Comparison of ENCODE assay signal across 14 mouse cellular contexts in genomic region chr7:110619086-110619611, GRCm38 (mm10). TPM values are rescaled to one million over a fixed set of nuclear protein-coding genes. Genes with fewer than 3 reads are reported as not detected.
DNase-seq lines count a peak whose midpoint lies in the region; ATAC-seq and TF ChIP-seq lines count a peak whose summit lies in the region.
"Had no signal": no experiment of that assay in that cellular context is flagged by ENCODE, and none has a peak within 500 bp of the region (broad histone marks: within the 10 kb centered on the region; RNA-seq: fewer than 3 reads in every experiment).

No protein-coding gene starts in this region.

- ATAC-seq in intestine, embryonic 16.5 days = no peak
- no peak for ATAC-seq in intestine, embryonic 15.5 days
- peak; percentile 57 for ATAC-seq in heart, embryonic 14.5 days (ENCODE audit: insufficient number of reproducible peaks, insufficient read depth, low FRiP score, low read depth)
- ATAC-seq in megakaryocyte progenitor cell, adult 5-6 weeks (replicated peaks; ENCODE audit: poor library complexity) = peak; percentile 82
- ATAC-seq: forebrain, embryonic 16.5 days had no signal

- no peak overlapping the region for H3K27ac ChIP-seq in intestine, embryonic 16.5 days (ENCODE audit: low read length)
- no peak overlapping the region for H3K27ac ChIP-seq in intestine, embryonic 15.5 days
- no peak overlapping the region for H3K27ac ChIP-seq in MEL (ENCODE audit: control insufficient read depth, low read depth, low read length)
- peak overlapping the region; percentile 91 to 95 for H3K27ac ChIP-seq in heart, embryonic 14.5 days (replicated peaks in 1 of 2; ENCODE audit: control insufficient read depth in 1 of 2, insufficient read depth in 1 of 2, low read depth in 2 of 2, low read length in 2 of 2)
- H3K27ac ChIP-seq: kidney, postnatal 0 days; liver, embryonic 15.5 days; midbrain, embryonic 10.5 days; neural tube, embryonic 12.5 days had no signal

- no peak overlapping the region for H3K4me2 ChIP-seq in intestine, embryonic 16.5 days (ENCODE audit: low read depth, low read length)
- no peak overlapping the region for H3K4me2 ChIP-seq in intestine, embryonic 15.5 days (replicated peaks)
- peak overlapping the region; percentile 55 for H3K4me2 ChIP-seq in heart, embryonic 14.5 days (ENCODE audit: low read length)
- H3K4me2 ChIP-seq: liver, embryonic 15.5 days; neural tube, embryonic 12.5 days had no signal

- H3K79me2 ChIP-seq in MEL (ENCODE audit: control insufficient read depth, insufficient read depth, low read length, poor library complexity) = no peaks in the 10 kb centered on the region; the same call in 1 of the 2 replicates

- H3K36me3 ChIP-seq in intestine, embryonic 16.5 days (ENCODE audit: control insufficient read depth, insufficient read depth, low read length) = no peaks in the 10 kb centered on the region
- no peaks in the 10 kb centered on the region for H3K36me3 ChIP-seq in intestine, embryonic 15.5 days
- H3K36me3 ChIP-seq in MEL (ENCODE audit: control insufficient read depth in 1 of 2, insufficient read depth in 2 of 2, low read length in 2 of 2) = no peaks in the 10 kb centered on the region
- no peaks in the 10 kb centered on the region for H3K36me3 ChIP-seq in heart, embryonic 14.5 days (ENCODE audit: control insufficient read depth, insufficient read depth, low read length)
- H3K36me3 ChIP-seq: liver, embryonic 15.5 days; midbrain, embryonic 10.5 days; neural tube, embryonic 12.5 days had no signal

- 25% methylated on average over 9 of the region's 9 CpGs for WGBS in intestine, embryonic 16.5 days
- WGBS in intestine, embryonic 15.5 days = 28% methylated on average over 9 of the region's 9 CpGs
- WGBS in heart, embryonic 14.5 days = 6% methylated on average over 9 of the region's 9 CpGs

- peaks cover 16% of the 10 kb centered on the region for H3K4me1 ChIP-seq in intestine, embryonic 16.5 days (ENCODE audit: control insufficient read depth, insufficient read depth, low read length)
- peaks cover 8% of the 10 kb centered on the region for H3K4me1 ChIP-seq in intestine, embryonic 15.5 days (replicated peaks)
- no peaks in the 10 kb centered on the region; a peak in 1 of 4 replicates for H3K4me1 ChIP-seq in MEL (ENCODE audit: control insufficient read depth in 1 of 2, insufficient read depth in 2 of 2, low read length in 2 of 2)
- peaks cover 16 to 21% of the 10 kb centered on the region in 2 experiments for H3K4me1 ChIP-seq in heart, embryonic 14.5 days (ENCODE audit: control insufficient read depth in 2 of 2, insufficient read depth in 2 of 2, low read length in 2 of 2)

- no peaks in the 10 kb centered on the region for H3K27me3 ChIP-seq in intestine, embryonic 16.5 days (replicated peaks; ENCODE audit: control insufficient read depth, insufficient read depth, low read length)
- H3K27me3 ChIP-seq in intestine, embryonic 15.5 days (replicated peaks) = no peaks in the 10 kb centered on the region
- H3K27me3 ChIP-seq in MEL (ENCODE audit: control insufficient read depth in 1 of 2, insufficient read depth in 2 of 2, low read length in 2 of 2) = peaks cover 1 to 4% of the 10 kb centered on the region in 2 experiments; a peak in 3 of 4 replicates
- H3K27me3 ChIP-seq in heart, embryonic 14.5 days (ENCODE audit: control insufficient read depth, insufficient read depth, low read length) = no peaks in the 10 kb centered on the region; the same call in 1 of the 2 replicates

- H3K4me3 ChIP-seq in intestine, embryonic 16.5 days (ENCODE audit: low read length) = no peak overlapping the region
- no peak overlapping the region for H3K4me3 ChIP-seq in intestine, embryonic 15.5 days (replicated peaks)
- H3K4me3 ChIP-seq in MEL (ENCODE audit: control insufficient read depth in 1 of 2, insufficient read depth in 1 of 2, low read depth in 2 of 2, low read length in 2 of 2) = no peak overlapping the region
- peak overlapping the region in 1 of 2 experiments; percentile 4; a peak in 1 of 4 replicates for H3K4me3 ChIP-seq in heart, embryonic 14.5 days (ENCODE audit: control insufficient read depth in 1 of 2, insufficient read depth in 1 of 2, low read depth in 1 of 2, low read length in 2 of 2)
- H3K4me3 ChIP-seq: liver, embryonic 15.5 days; midbrain, embryonic 10.5 days; neural tube, embryonic 12.5 days had no signal

- no peak for TF ChIP-seq POLR2A in MEL (IDR thresholded peaks at IDR 0.05; ENCODE audit: control insufficient read depth in 1 of 2, insufficient read depth in 1 of 2, low read depth in 1 of 2, low read length in 2 of 2, poor library complexity in 1 of 2)

- H3K9ac ChIP-seq in intestine, embryonic 16.5 days (ENCODE audit: low read depth, low read length) = 0 out of 2 replicates have a peak overlapping the region, but pooled peaks have one; percentile 24
- no peak overlapping the region for H3K9ac ChIP-seq in intestine, embryonic 15.5 days
- no peak overlapping the region for H3K9ac ChIP-seq in MEL (ENCODE audit: control insufficient read depth, low read depth, low read length, poor library complexity, severe bottlenecking)
- peak overlapping the region; percentile 57 for H3K9ac ChIP-seq in heart, embryonic 14.5 days (ENCODE audit: low read length)
- H3K9ac ChIP-seq: liver, embryonic 15.5 days; neural tube, embryonic 12.5 days had no signal

- no peak for TF ChIP-seq RAD21 in MEL (IDR thresholded peaks at IDR 0.05; ENCODE audit: low read depth, low read length)

- no peak for TF ChIP-seq CTCF in MEL (IDR thresholded peaks at IDR 0.05 in 2 of 3, conservative IDR thresholded peaks at IDR 0.05 in 1 of 3; ENCODE audit: control insufficient read depth in 1 of 3, insufficient read depth in 1 of 3, low read depth in 2 of 3, low read length in 3 of 3, poor library complexity in 1 of 3, severe bottlenecking in 1 of 3)

- TF ChIP-seq EP300 in MEL (IDR thresholded peaks at IDR 0.05; ENCODE audit: low read depth in 1 of 2, low read length in 2 of 2) = peak; percentile 40 to 86; a peak in 3 of 4 replicates

- no peaks in the 10 kb centered on the region for H3K9me3 ChIP-seq in intestine, embryonic 16.5 days (ENCODE audit: control insufficient read depth, low read length)
- no peaks in the 10 kb centered on the region for H3K9me3 ChIP-seq in intestine, embryonic 15.5 days
- no peaks in the 10 kb centered on the region for H3K9me3 ChIP-seq in MEL (replicated peaks; ENCODE audit: insufficient read depth, low read length)
- no peaks in the 10 kb centered on the region for H3K9me3 ChIP-seq in heart, embryonic 14.5 days (ENCODE audit: control insufficient read depth, low read length)
- H3K9me3 ChIP-seq: liver, embryonic 15.5 days; midbrain, embryonic 10.5 days; neural tube, embryonic 12.5 days had no signal

- intact Hi-C loops in left cerebral cortex, postnatal 36 days (cut with DNase I) = no loop called here

- peak; percentile 71 for DNase-seq in MEL (ENCODE audit: low read depth, low spot score)
- DNase-seq in yolk sac, embryonic 10.5 days (ENCODE audit: low spot score) = no peak
- no peak for DNase-seq in testis, postnatal 14 days (ENCODE audit: low spot score)
- no peak for DNase-seq in left cerebral cortex, postnatal 36 days (ENCODE audit: low spot score in 2 of 2)
- DNase-seq: cerebellum, postnatal 25 days had no signal

TF ChIP-seq in MEL, 35 proteins besides CTCF, POLR2A, EP300 and RAD21 (continues in another document):
- TF ChIP-seq POLR2AphosphoS2 (IDR thresholded peaks at IDR 0.05; ENCODE audit: low read length) (no peak), MAZ (IDR thresholded peaks at IDR 0.05; ENCODE audit: low read depth, low read length) (no peak), RCOR1 (IDR thresholded peaks at IDR 0.05; ENCODE audit: low read depth, low read length) (peak; percentile 100), ZNF384 (IDR thresholded peaks at IDR 0.05; ENCODE audit: low read depth, low read length) (no peak), CHD2 (IDR thresholded peaks at IDR 0.05; ENCODE audit: low read length) (no peak), SMC3 (IDR thresholded peaks at IDR 0.05; ENCODE audit: low read depth, low read length) (no peak), MYC (IDR thresholded peaks at IDR 0.05; ENCODE audit: low read depth, low read length) (no peak), UBTF (IDR thresholded peaks at IDR 0.05; ENCODE audit: borderline replicate concordance, insufficient read depth, low read depth, low read length) (no peak), BHLHE40 (IDR thresholded peaks at IDR 0.05; ENCODE audit: borderline replicate concordance, low read depth, low read length) (peak; percentile 41; the same call in 1 of the 2 replicates), ZC3H11A (IDR thresholded peaks at IDR 0.05; ENCODE audit: low read depth, low read length) (no peak), JUND (IDR thresholded peaks at IDR 0.05; ENCODE audit: low read depth, low read length) (no peak), ETS1 (IDR thresholded peaks at IDR 0.05; ENCODE audit: low read depth, low read length) (peak; percentile 78), NELFE (IDR thresholded peaks at IDR 0.05; ENCODE audit: low read depth, low read length) (no peak), MAX (IDR thresholded peaks at IDR 0.05; ENCODE audit: low read length) (peak; percentile 17; the same call in 1 of the 2 replicates), USF1 (IDR thresholded peaks at IDR 0.05; ENCODE audit: low read depth, low read length) (no peak), ELF1 (IDR thresholded peaks at IDR 0.05; ENCODE audit: low read depth, low read length) (no peak)

RNA-seq across cellular contexts. Expression of gene Sbf2, which starts 4.4 kb away (rescaled TPM):
- polyA plus RNA-seq in intestine, embryonic 16.5 days (2015; fragmentation: Nextera tagmentation; extraction: Ambion mirVana) = 24.7 and 26.6 TPM in 2 replicates
- polyA plus RNA-seq in intestine, embryonic 15.5 days (2015; fragmentation: Nextera tagmentation; extraction: Ambion mirVana) = 33.7 and 33.9 TPM in 2 replicates
- 1.3 and 2.0 TPM in 2 replicates for total RNA-seq in MEL (2012; rRNA removed)
- 1 to 10 TPM in 1 of 2 experiments, not detected in 1; 4.4 TPM for polyA plus RNA-seq in MEL (2012; ENCODE audit: insufficient read depth in 1 of 2, insufficient read length in 2 of 2, low read depth in 1 of 2, low replicate concordance in 2 of 2, missing spikeins in 1 of 2)
- polyA plus RNA-seq in heart, embryonic 14.5 days (2014; fragmentation: Nextera tagmentation; extraction: Ambion mirVana) = 37.1 and 38.4 TPM in 2 replicates
- total RNA-seq in megakaryocyte progenitor cell, adult 5-6 weeks (2015) = 1.6 and 2.3 TPM in 2 replicates
- 0.44 and 0.46 TPM in 2 replicates for total RNA-seq in megakaryocyte progenitor cell, adult 5-6 weeks (2017)
- total RNA-seq in left cerebral cortex, postnatal 36 days (2021) = 10 to 100 TPM; 46.1 to 69.2 TPM

RNA-seq across cellular contexts. Expression of gene Adm, which starts 8.3 kb away (rescaled TPM):
- polyA plus RNA-seq in intestine, embryonic 16.5 days (2015; fragmentation: Nextera tagmentation; extraction: Ambion mirVana) = 5.4 and 5.8 TPM in 2 replicates
- polyA plus RNA-seq in intestine, embryonic 15.5 days (2015; fragmentation: Nextera tagmentation; extraction: Ambion mirVana) = 4.4 and 4.9 TPM in 2 replicates
- total RNA-seq in MEL (2012; rRNA removed) = not detected in 2 replicates
- polyA plus RNA-seq in MEL (2012; ENCODE audit: insufficient read depth in 1 of 2, insufficient read length in 2 of 2, low read depth in 1 of 2, low replicate concordance in 2 of 2, missing spikeins in 1 of 2) = not detected
- polyA plus RNA-seq in heart, embryonic 14.5 days (2014; fragmentation: Nextera tagmentation; extraction: Ambion mirVana) = 13.7 and 15.3 TPM in 2 replicates
- not detected in 2 replicates for total RNA-seq in megakaryocyte progenitor cell, adult 5-6 weeks (2015)
- not detected in 2 replicates for total RNA-seq in megakaryocyte progenitor cell, adult 5-6 weeks (2017)
- 1 to 10 TPM; 2.4 to 2.9 TPM for total RNA-seq in left cerebral cortex, postnatal 36 days (2021)

Comparison
In these comparisons a context has a peak if more than half of its experiments do, and no peak if none do; other contexts are left out.
1. H3K9ac ChIP-seq: peak in intestine, embryonic 16.5 days (single experiment) and heart, embryonic 14.5 days (single experiment); none in intestine, embryonic 15.5 days (single experiment) and MEL (single experiment).
2. ATAC-seq: peak in heart, embryonic 14.5 days (single experiment) and megakaryocyte progenitor cell, adult 5-6 weeks (single experiment); none in intestine, embryonic 16.5 days (single experiment) and intestine, embryonic 15.5 days (single experiment).
3. H3K27ac ChIP-seq: peak in heart, embryonic 14.5 days (2 of 2); none in intestine, embryonic 16.5 days (single experiment), intestine, embryonic 15.5 days (single experiment) and MEL (single experiment).